Mouse (Mus musculus) liver, embryonic 14.5 days (tissue): ENCODE results near the gene Cd2bp2.

Source experiments
- CTCF ChIP-seq: IDR thresholded peaks from 2 replicates; pipeline ENCODE4 v1.5.1; 2016; ENCODE audit warnings: antibody characterized with exemption, low read depth, control low read depth
- EP300 ChIP-seq: IDR thresholded peaks from 2 replicates; pipeline ENCODE4 v1.6.1; 2016; ENCODE audit warnings: antibody characterized with exemption, low read depth

- no peak for TF ChIP-seq CTCF
- TF ChIP-seq EP300, result no peak
These were observed 37.5 kb upstream of the Cd2bp2 start for GRCm38 (mm10) chr7:127233368-127233749.
